Mouse (Mus musculus) layer of hippocampus, adult 2 months (tissue): ENCODE data around the gene Gas2l3. TPM values are rescaled to one million over a fixed set of nuclear protein-coding genes. Genes with fewer than 3 reads are reported as not detected.

Experiments used
- DNase-seq, 2 experiments: peaks; one replicate each; pipeline ENCODE4 v3.0.0; 2022; ENCODE audit warnings: low spot score in 2 of 2
- H3K27ac ChIP-seq: fragments of 200-600 bp; 2 replicates; pipeline ENCODE4 v1.8.1; 2022
- H3K4me3 ChIP-seq: fragments of 200-600 bp; 2 replicates; pipeline ENCODE4 v1.8.1; 2022; ENCODE audit warnings: mild to moderate bottlenecking
- CTCF ChIP-seq: fragments of 200-600 bp; conservative IDR thresholded peaks from 2 replicates; pipeline ENCODE4 v1.8.1; 2022; ENCODE audit warnings: antibody characterized with exemption, mild to moderate bottlenecking, moderate library complexity
- total RNA-seq, 2 experiments: library from RNA; stranded (reverse); gene quantifications; 2 replicates each; pipeline ENCODE4 v1.2.3; 2021

Gene Gas2l3
- total RNA-seq, 2 experiments from 2014 or later: 1.9 to 2.0 TPM

GRCm38 (mm10) chr10:89464760-89465405 lies 21.1 kb upstream of the Gas2l3 start:
- no peak overlapping the region for H3K27ac ChIP-seq
- H3K4me3 ChIP-seq: no peak overlapping the region
- no peak for TF ChIP-seq CTCF
- no peak for DNase-seq

- H3K4me3 ChIP-seq: no peak overlapping the region
- no peak for TF ChIP-seq CTCF
- DNase-seq: no peak
- H3K27ac ChIP-seq: no peak overlapping the region
These were observed 19.1 kb upstream of the Gas2l3 start for GRCm38 (mm10) chr10:89462890-89463289.

GRCm38 (mm10) chr10:89461856-89462507 lies 18.2 kb upstream of the Gas2l3 start:
- H3K4me3 ChIP-seq: no peak overlapping the region
- no peak overlapping the region for H3K27ac ChIP-seq
- peak; percentile 96; the same call in 1 of the 2 replicates for TF ChIP-seq CTCF
- peak; percentile 85 to 88 for DNase-seq

- no peak for TF ChIP-seq CTCF
- no peak for DNase-seq
- no peak overlapping the region for H3K27ac ChIP-seq
- H3K4me3 ChIP-seq: no peak overlapping the region
These were observed 17.2 kb upstream of the Gas2l3 start for GRCm38 (mm10) chr10:89460972-89461371.

GRCm38 (mm10) chr10:89458770-89459169 lies 15.0 kb upstream of the Gas2l3 start:
- no peak for DNase-seq
- Histone ChIP-seq H3K4me3 (no peak overlapping the region), H3K27ac (no peak overlapping the region)
- TF ChIP-seq CTCF: no peak

GRCm38 (mm10) chr10:89453794-89454193 lies 10.0 kb upstream of the Gas2l3 start:
- no peak for TF ChIP-seq CTCF
- DNase-seq: no peak
- no peak overlapping the region for H3K27ac ChIP-seq

GRCm38 (mm10) chr10:89453068-89453641 lies 9.4 kb upstream of the Gas2l3 start:
- H3K4me3 ChIP-seq: no peak overlapping the region
- no peak overlapping the region for H3K27ac ChIP-seq
- no peak for DNase-seq
- TF ChIP-seq CTCF: no peak

More at GRCm38 (mm10) chr10:89453794-89454193, 10.0 kb upstream of the Gas2l3 start:
- H3K4me3 ChIP-seq: no peak overlapping the region

- TF ChIP-seq CTCF: no peak
- Histone ChIP-seq H3K27ac (no peak overlapping the region), H3K4me3 (no peak overlapping the region)
- no peak for DNase-seq
These were observed 6.6 kb upstream of the Gas2l3 start for GRCm38 (mm10) chr10:89450411-89450810.

GRCm38 (mm10) chr10:89444381-89444780 lies 614 bp upstream of the Gas2l3 start:
- TF ChIP-seq CTCF: no peak
- Histone ChIP-seq H3K4me3 (peak overlapping the region; percentile 90), H3K27ac (no peak overlapping the region)
- DNase-seq: no peak

- DNase-seq: peak; percentile 13 to 20
- H3K4me3 ChIP-seq: peak overlapping the region; percentile 90
- no peak for TF ChIP-seq CTCF
- peak overlapping the region; percentile 9; the same call in 1 of the 2 replicates for H3K27ac ChIP-seq
These were observed 598 bp downstream of the Gas2l3 start for GRCm38 (mm10) chr10:89443115-89443622.

- TF ChIP-seq CTCF: no peak
- Histone ChIP-seq H3K4me3 (peak overlapping the region; percentile 90), H3K27ac (no peak overlapping the region)
- DNase-seq: no peak
These were observed 1.1 kb downstream of the Gas2l3 start for GRCm38 (mm10) chr10:89442640-89443039.

GRCm38 (mm10) chr10:89441961-89442360 lies 1.8 kb downstream of the Gas2l3 start:
- H3K4me3 ChIP-seq: no peak overlapping the region
- no peak for TF ChIP-seq CTCF
- no peak for DNase-seq

GRCm38 (mm10) chr10:89439380-89439779 lies 4.4 kb downstream of the Gas2l3 start:
- TF ChIP-seq CTCF: no peak
- H3K4me3 ChIP-seq: no peak overlapping the region
- no peak for DNase-seq
- no peak overlapping the region for H3K27ac ChIP-seq

More at GRCm38 (mm10) chr10:89441961-89442360, 1.8 kb downstream of the Gas2l3 start:
- no peak overlapping the region for H3K27ac ChIP-seq

- Histone ChIP-seq H3K27ac (no peak overlapping the region), H3K4me3 (no peak overlapping the region)
- no peak for DNase-seq
- no peak for TF ChIP-seq CTCF
These were observed 5.8 kb downstream of the Gas2l3 start for GRCm38 (mm10) chr10:89437996-89438395.
